13 mouse cellular contexts compared by ENCODE assay signal in the genomic region with DNA sequence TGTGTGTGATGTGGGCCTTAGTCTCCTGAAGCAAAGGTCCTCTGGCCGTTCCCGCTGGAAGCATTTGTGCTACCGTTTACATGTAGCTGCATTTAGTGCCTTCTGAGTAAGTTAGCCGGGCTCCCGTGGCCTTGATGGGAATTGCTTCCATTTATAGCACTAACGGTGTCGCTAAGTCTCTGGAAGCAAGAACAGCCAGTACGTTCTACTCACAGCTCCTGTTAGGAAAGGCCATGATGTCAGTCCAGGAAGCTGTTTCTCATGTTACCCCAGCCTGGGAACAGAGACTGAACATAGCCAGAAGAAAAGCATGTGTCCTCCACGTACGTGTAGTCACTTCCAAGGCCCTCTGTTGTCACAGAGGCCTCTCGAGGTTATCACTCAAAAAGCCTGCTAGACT.
DNase-seq lines count a peak whose midpoint lies in the region; ATAC-seq and TF ChIP-seq lines count a peak whose summit lies in the region.
"Had no signal": no experiment of that assay in that cellular context is flagged by ENCODE, and none has a peak within 500 bp of the region (broad histone marks: within the 10 kb centered on the region; RNA-seq: fewer than 3 reads in every experiment).

No protein-coding gene starts in this region.

- H3K27ac ChIP-seq in embryonic facial prominence, embryonic 14.5 days (replicated peaks; ENCODE audit: low read depth, low read length) = peak overlapping the region; percentile 46
- H3K27ac ChIP-seq in thymus, adult 2 months (ENCODE audit: control insufficient read depth, insufficient read depth, low read length) = no peak overlapping the region
- H3K27ac ChIP-seq: hindbrain, embryonic 15.5 days; lung, embryonic 15.5 days had no signal

- 59% methylated on average over 11 of the region's 11 CpGs for WGBS in embryonic facial prominence, embryonic 14.5 days
- WGBS in thymus, adult 2 months = 92% methylated on average over 11 of the region's 11 CpGs

- peak; percentile 94 for DNase-seq in heart, adult 11 months
- DNase-seq in heart, postnatal 25 days (ENCODE audit: low spot score) = no peak
- DNase-seq in adipocyte (ENCODE audit: low spot score) = peak; percentile 8
- DNase-seq in embryonic facial prominence, embryonic 14.5 days (ENCODE audit: low spot score) = no peak
- DNase-seq in heart, postnatal 14 days = peak; percentile 17 to 21
- DNase-seq in thymus, adult 2 months = no peak
- no peak for DNase-seq in thymus, postnatal 10 days (ENCODE audit: low spot score in 2 of 2)
- DNase-seq: cerebellum, adult 11 months; layer of hippocampus, postnatal 36 days had no signal

- H3K4me3 ChIP-seq in embryonic facial prominence, embryonic 14.5 days (ENCODE audit: low read depth, low read length) = no peak overlapping the region
- no peak overlapping the region for H3K4me3 ChIP-seq in thymus, adult 2 months (ENCODE audit: control insufficient read depth, insufficient read depth, low read length)
- H3K4me3 ChIP-seq: erythroblast, embryonic 14.5 days; hindbrain, embryonic 15.5 days; lung, embryonic 15.5 days had no signal

- H3K9me3 ChIP-seq in embryonic facial prominence, embryonic 14.5 days (ENCODE audit: control insufficient read depth, low read length) = no peaks in the 10 kb centered on the region
- H3K9me3 ChIP-seq: hindbrain, embryonic 15.5 days; lung, embryonic 15.5 days had no signal

- no peak for TF ChIP-seq CTCF in thymus, adult 2 months (IDR thresholded peaks at IDR 0.05; ENCODE audit: borderline replicate concordance, control insufficient read depth, extremely low read depth, insufficient read depth, low read length, poor library complexity)

- intact Hi-C loops in heart, postnatal 25 days (cut with DNase I) = no loop called here
- intact Hi-C loops in heart, postnatal 14 days (cut with DNase I) = no loop called here

- ATAC-seq in embryonic facial prominence, embryonic 14.5 days (ENCODE audit: low read depth) = peak; percentile 27; the same call in 1 of the 2 replicates
- ATAC-seq in erythroid progenitor cell, adult 5-6 weeks (replicated peaks; ENCODE audit: low FRiP score, poor library complexity, severe bottlenecking) = no peak

- H3K36me3 ChIP-seq in embryonic facial prominence, embryonic 14.5 days (ENCODE audit: control insufficient read depth, insufficient read depth, low read length) = peaks cover 54% of the 10 kb centered on the region
- H3K36me3 ChIP-seq in thymus, adult 2 months (ENCODE audit: control insufficient read depth, insufficient read depth, low read length) = no peaks in the 10 kb centered on the region

- H3K9ac ChIP-seq in embryonic facial prominence, embryonic 14.5 days (ENCODE audit: low read depth, low read length) = no peak overlapping the region
- H3K9ac ChIP-seq: hindbrain, embryonic 15.5 days; lung, embryonic 15.5 days had no signal

- H3K4me1 ChIP-seq in embryonic facial prominence, embryonic 14.5 days (ENCODE audit: control insufficient read depth, insufficient read depth, low read length) = no peaks in the 10 kb centered on the region
- H3K4me1 ChIP-seq in thymus, adult 2 months (replicated peaks; ENCODE audit: control insufficient read depth, insufficient read depth, low read length) = peaks cover 3% of the 10 kb centered on the region; the same call in 1 of the 2 replicates
- H3K4me1 ChIP-seq: hindbrain, embryonic 15.5 days; lung, embryonic 15.5 days had no signal

- TF ChIP-seq POLR2A in thymus, adult 2 months (IDR thresholded peaks at IDR 0.05; ENCODE audit: control insufficient read depth, extremely low read depth, insufficient read depth, low read length, poor library complexity) = no peak

- H3K27me3 ChIP-seq in embryonic facial prominence, embryonic 14.5 days (replicated peaks; ENCODE audit: control insufficient read depth, insufficient read depth, low read length) = no peaks in the 10 kb centered on the region
- no peaks in the 10 kb centered on the region for H3K27me3 ChIP-seq in thymus, adult 2 months (ENCODE audit: control insufficient read depth, insufficient read depth, low read length)
- H3K27me3 ChIP-seq: hindbrain, embryonic 15.5 days; lung, embryonic 15.5 days had no signal

- no peak overlapping the region for H3K4me2 ChIP-seq in embryonic facial prominence, embryonic 14.5 days (ENCODE audit: low read depth, low read length)
- H3K4me2 ChIP-seq: hindbrain, embryonic 15.5 days; lung, embryonic 15.5 days had no signal

Comparison
In these comparisons a context has a peak if more than half of its experiments do, and no peak if none do; other contexts are left out.
1. DNase-seq: peak in heart, adult 11 months (single experiment), adipocyte (single experiment) and heart, postnatal 14 days (2 of 2); none in heart, postnatal 25 days (single experiment), embryonic facial prominence, embryonic 14.5 days (single experiment), thymus, adult 2 months (single experiment) and thymus, postnatal 10 days (0 of 2).